Mouse (Mus musculus): ENCODE results near the gene Kif5c.

Kif5c gene

GRCm38 (mm10) chr2:49788051-49788418 is 168.9 kb downstream of the Kif5c start:
- DNase-seq (ENCODE audit: low spot score in 2 of 2), result no peak

- no peak for DNase-seq (ENCODE audit: low spot score in 2 of 2)
Measured at GRCm38 (mm10) chr2:49788643-49789042, 169.5 kb downstream of the Kif5c start.

- no peak for DNase-seq (ENCODE audit: low spot score in 2 of 2)
Measured at GRCm38 (mm10) chr2:49789078-49789477, 170.0 kb downstream of the Kif5c start.

- no peak for DNase-seq (ENCODE audit: low spot score in 2 of 2)
Measured at GRCm38 (mm10) chr2:49789504-49789903, 170.4 kb downstream of the Kif5c start.

- no peak for DNase-seq (ENCODE audit: low spot score in 2 of 2)
Measured at GRCm38 (mm10) chr2:49797444-49798143, 178.5 kb downstream of the Kif5c start.

GRCm38 (mm10) chr2:49804448-49804847 is 185.3 kb downstream of the Kif5c start:
- no peak for DNase-seq (ENCODE audit: low spot score in 2 of 2)

GRCm38 (mm10) chr2:49805736-49806371 is 186.8 kb downstream of the Kif5c start:
- DNase-seq (ENCODE audit: low spot score in 2 of 2), result no peak

- no peak for DNase-seq (ENCODE audit: low spot score in 2 of 2)
Measured at GRCm38 (mm10) chr2:49809496-49809895, 190.4 kb downstream of the Kif5c start.

GRCm38 (mm10) chr2:49811420-49811819 is 192.3 kb downstream of the Kif5c start:
- no peak for DNase-seq (ENCODE audit: low spot score in 2 of 2)

- DNase-seq (ENCODE audit: low spot score in 2 of 2), result no peak
Measured at GRCm38 (mm10) chr2:49811871-49812363, 192.8 kb downstream of the Kif5c start.

- DNase-seq (ENCODE audit: low spot score in 2 of 2), result no peak
Measured at GRCm38 (mm10) chr2:49813151-49813550, 194.1 kb downstream of the Kif5c start.

GRCm38 (mm10) chr2:49814011-49814410 is 194.9 kb downstream of the Kif5c start:
- DNase-seq (ENCODE audit: low spot score in 2 of 2), result no peak

GRCm38 (mm10) chr2:49815696-49816320 is 196.7 kb downstream of the Kif5c start:
- DNase-seq (ENCODE audit: low spot score in 2 of 2), result no peak

- no peak for DNase-seq (ENCODE audit: low spot score in 2 of 2)
Measured at GRCm38 (mm10) chr2:49816549-49816948, 197.5 kb downstream of the Kif5c start.

- peak; percentile 16 to 19 for DNase-seq (ENCODE audit: low spot score in 2 of 2)
Measured at GRCm38 (mm10) chr2:49817151-49817550, 198.1 kb downstream of the Kif5c start.

GRCm38 (mm10) chr2:49818126-49818525 is 199.0 kb downstream of the Kif5c start:
- DNase-seq (ENCODE audit: low spot score in 2 of 2), result no peak

GRCm38 (mm10) chr2:49822312-49822711 is 203.2 kb downstream of the Kif5c start:
- DNase-seq (ENCODE audit: low spot score in 2 of 2), result no peak
